Mouse (Mus musculus) sigmoid colon, adult 10 weeks (tissue): ENCODE measurements around the gene Lpar2. TPM values are rescaled to one million over a fixed set of nuclear protein-coding genes. Genes with fewer than 3 reads are reported as not detected.

Experiments used
- polyA plus RNA-seq: library from polyadenylated mRNA; stranded (reverse); fragments of 350-450 nt; fragmentation: Illumina TruSeq; extraction: RNeasy Lipid Tissue Mini Kit (QIAGEN cat#74804); gene quantifications from one replicate; pipeline ENCODE4 v1.2.3, GENCODE M21; 2014; ENCODE audit warnings: low read depth, low replicate concordance

The Lpar2 gene
- polyA plus RNA-seq, result 0.69 TPM

GRCm38 (mm10) chr8:69822386-69823191, at the start of gene Lpar2:
Gene Lpar2, plus strand, starts transcription at chr8:69822429.

GRCm38 (mm10) chr8:69774503-69775148, 47.6 kb upstream of the Lpar2 start, which contains the start of gene Gm20422:
Gene Gm20422, minus strand, starts transcription at chr8:69774886.

GRCm38 (mm10) chr8:69790773-69791367, 31.4 kb upstream of the Lpar2 start, which contains the start of the genes Atp13a1 and Zfp866:
Gene Atp13a1, plus strand, starts transcription at chr8:69791163.
Gene Zfp866, minus strand, starts transcription at chr8:69791178.

GRCm38 (mm10) chr8:69808094-69808863, 13.9 kb upstream of the Lpar2 start, which contains the start of gene Gmip:
Gene Gmip, plus strand, starts transcription at chr8:69808679.

GRCm38 (mm10) chr8:69832298-69832853, 10.1 kb downstream of the Lpar2 start, which contains the start of gene Pbx4:
Gene Pbx4, plus strand, starts transcription at chr8:69832491.

Other genes with a start within 250 kb of the Lpar2 start
- gene Zfp868, start 196.9 kb upstream of the Lpar2 start, polyA plus RNA-seq, result 63.3 TPM
- gene Zfp964, start 167.9 kb upstream of the Lpar2 start, polyA plus RNA-seq, result 7.0 TPM
- 62.8 TPM for gene Zfp869, start 111.7 kb upstream of the Lpar2 start, polyA plus RNA-seq
- 17.5 TPM for gene Zfp963, start 72.5 kb upstream of the Lpar2 start, polyA plus RNA-seq
- 0.85 TPM for gene Gm20422, start 47.5 kb upstream of the Lpar2 start, polyA plus RNA-seq
- gene Atp13a1, start 31.3 kb upstream of the Lpar2 start, polyA plus RNA-seq, result 1.5 TPM
- gene Zfp866, start 31.3 kb upstream of the Lpar2 start, polyA plus RNA-seq, result 43.9 TPM
- gene Gmip, start 13.8 kb upstream of the Lpar2 start, polyA plus RNA-seq, result 9.4 TPM
- 0.73 TPM for gene Pbx4, start 10.1 kb downstream of the Lpar2 start, polyA plus RNA-seq
- gene Cilp2, start 65.3 kb downstream of the Lpar2 start, polyA plus RNA-seq, result not detected
- not detected for gene Tssk6, start 79.8 kb downstream of the Lpar2 start, polyA plus RNA-seq
- gene Ndufa13, start 80.1 kb downstream of the Lpar2 start, polyA plus RNA-seq, result not detected
- not detected for gene Yjefn3, start 80.3 kb downstream of the Lpar2 start, polyA plus RNA-seq
- 6.0 TPM for gene Gatad2a, start 174.0 kb downstream of the Lpar2 start, polyA plus RNA-seq
- 17.8 TPM for gene Mau2, start 220.3 kb downstream of the Lpar2 start, polyA plus RNA-seq
- gene Sugp1, start 220.4 kb downstream of the Lpar2 start, polyA plus RNA-seq, result 9.4 TPM